Mouse (Mus musculus) layer of hippocampus, adult 18-20 months (tissue): ENCODE data around the gene Gdap1l1. TPM values are rescaled to one million over a fixed set of nuclear protein-coding genes. Genes with fewer than 3 reads are reported as not detected.
A peak's percentile ranks its signal among the peaks of the same experiment; 100 is the strongest.
"Not testable (repeated sequence)": the region's sequence is repeated elsewhere in the genome, so short reads cannot be mapped to it uniquely, and the experiment has no call there.

Experiments used
- DNase-seq, 2 experiments: peaks; one replicate each; pipeline ENCODE4 v3.0.0; 2022; ENCODE audit warnings: low spot score in 2 of 2
- long read RNA-seq: library from polyadenylated mRNA; stranded (forward); transcript quantifications from one replicate; pipeline ENCODE4 v2.0.0, GENCODE M21; 2021
- total RNA-seq, 2 experiments: library from RNA; stranded (reverse); gene quantifications; 2 replicates each; pipeline ENCODE4 v1.2.3; 2021

Gene Gdap1l1
- 10 to 100 TPM; 68.2 to 78.1 TPM for total RNA-seq
- long read RNA-seq, transcript Gdap1l1-202 (7 exons, 2,475 nt): major isoform, 46 of 116 reads
- long read RNA-seq, transcript Gdap1l1-201 (6 exons, 2,220 nt): minor isoform, 41 of 116 reads
- long read RNA-seq, partial matches to known transcripts: 17 of 116 reads
- long read RNA-seq, other reads (novel, unspliced or antisense): 10 of 116 reads

- peak; percentile 77 to 87 for DNase-seq
Observed at GRCm38 (mm10) chr2:163438246-163438618, at the start of gene Gdap1l1. Gdap1l1 (plus strand) TSS chr2:163438476.

GRCm38 (mm10) chr2:163392436-163392835 lies 45.8 kb upstream of the Gdap1l1 start:
- no peak for DNase-seq

- no peak for DNase-seq
Observed at GRCm38 (mm10) chr2:163393241-163393640, 45.0 kb upstream of the Gdap1l1 start.

- no peak for DNase-seq
Observed at GRCm38 (mm10) chr2:163393976-163394375, 44.3 kb upstream of the Gdap1l1 start.

- DNase-seq: no peak
Observed at GRCm38 (mm10) chr2:163394977-163395376, 43.3 kb upstream of the Gdap1l1 start.

- DNase-seq: no peak
Observed at GRCm38 (mm10) chr2:163397071-163397470, 41.2 kb upstream of the Gdap1l1 start.

GRCm38 (mm10) chr2:163397905-163398304 lies 40.4 kb upstream of the Gdap1l1 start, which contains the start of gene Jph2:
Jph2 (minus strand) TSS chr2:163397993.
- DNase-seq: no peak

GRCm38 (mm10) chr2:163398770-163399169 lies 39.5 kb upstream of the Gdap1l1 start:
- no peak for DNase-seq

GRCm38 (mm10) chr2:163399222-163399621 lies 39.1 kb upstream of the Gdap1l1 start:
- no peak for DNase-seq

GRCm38 (mm10) chr2:163401221-163401620 lies 37.1 kb upstream of the Gdap1l1 start:
- DNase-seq: peak; percentile 75 to 94

GRCm38 (mm10) chr2:163404037-163404815 lies 34.0 kb upstream of the Gdap1l1 start:
- DNase-seq: no peak

- no peak for DNase-seq
Observed at GRCm38 (mm10) chr2:163410211-163410610, 28.1 kb upstream of the Gdap1l1 start.

GRCm38 (mm10) chr2:163411344-163411743 lies 26.9 kb upstream of the Gdap1l1 start:
- not testable (repeated sequence) for DNase-seq

- no peak for DNase-seq
Observed at GRCm38 (mm10) chr2:163411840-163412239, 26.4 kb upstream of the Gdap1l1 start.

GRCm38 (mm10) chr2:163412419-163412818 lies 25.9 kb upstream of the Gdap1l1 start:
- DNase-seq: peak; percentile 27 to 71

GRCm38 (mm10) chr2:163412846-163413590 lies 25.3 kb upstream of the Gdap1l1 start:
- no peak for DNase-seq

- DNase-seq: no peak
Observed at GRCm38 (mm10) chr2:163417026-163417425, 21.2 kb upstream of the Gdap1l1 start.

GRCm38 (mm10) chr2:163417830-163418229 lies 20.4 kb upstream of the Gdap1l1 start:
- DNase-seq: no peak

GRCm38 (mm10) chr2:163418841-163419345 lies 19.4 kb upstream of the Gdap1l1 start:
- peak in 1 of 2 experiments; percentile 25 for DNase-seq

GRCm38 (mm10) chr2:163419346-163420045 lies 18.8 kb upstream of the Gdap1l1 start:
- DNase-seq: peak; percentile 99 to 100

GRCm38 (mm10) chr2:163420366-163420886 lies 17.9 kb upstream of the Gdap1l1 start:
- DNase-seq: no peak
